Mouse (Mus musculus): Measurements from ENCODE around the gene Sctr.

Sctr gene

DNA sequence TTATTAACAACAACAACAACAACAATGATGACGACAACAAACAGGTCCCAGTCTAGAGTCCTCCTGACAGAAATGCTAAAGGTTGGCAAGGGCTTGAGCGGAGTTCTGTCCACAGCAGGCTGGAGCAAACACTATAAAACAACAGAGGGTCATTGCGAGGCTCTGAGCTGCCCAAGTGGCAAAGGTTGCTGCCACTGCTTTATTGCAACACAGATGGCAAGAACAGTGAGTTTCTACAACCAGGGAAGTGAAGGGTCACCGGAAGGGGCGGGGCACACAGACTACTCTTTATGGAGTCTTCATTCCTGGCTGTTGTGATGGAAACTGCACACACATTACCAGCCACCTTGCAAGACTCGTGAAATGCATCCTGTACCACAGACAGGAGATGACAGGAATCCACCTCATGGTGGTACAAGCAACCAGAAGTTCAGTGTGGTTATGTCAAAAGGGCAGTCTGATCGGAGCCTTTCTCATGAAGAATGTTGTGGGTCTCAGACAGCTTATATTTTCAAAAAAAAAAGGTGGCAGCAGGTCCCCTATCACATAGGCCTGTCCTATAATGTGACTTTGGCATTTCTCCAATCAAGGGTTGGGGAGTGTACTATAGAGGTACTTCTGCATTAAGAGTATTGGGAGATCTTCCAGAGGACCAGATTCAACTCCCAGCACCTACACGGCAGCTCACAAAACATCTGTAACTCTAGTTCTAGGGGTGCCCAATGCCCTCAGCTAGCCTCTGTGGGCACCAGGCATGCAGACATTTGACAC is 93.9 kb downstream of the Sctr start:
- DNase-seq (ENCODE audit: low spot score in 2 of 2), result no peak

DNA sequence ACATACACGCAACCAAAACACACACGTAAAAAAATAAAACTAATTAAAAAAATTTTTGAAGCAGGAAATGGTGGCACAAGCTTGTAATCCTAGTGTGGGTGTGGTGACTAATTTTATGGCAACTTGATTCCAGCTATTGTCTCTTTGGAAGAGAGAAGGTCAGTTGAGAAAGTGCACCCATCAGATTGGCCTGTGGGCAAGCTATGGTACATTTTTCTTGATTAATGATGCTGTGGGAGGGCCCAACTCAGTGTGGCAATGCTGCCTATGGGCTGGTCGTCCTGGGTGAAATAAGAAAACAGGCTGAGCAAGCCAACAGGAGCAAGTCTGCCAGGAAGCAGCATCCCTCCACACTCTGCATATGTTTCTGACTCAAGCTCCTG is 94.5 kb downstream of the Sctr start:
- no peak for DNase-seq (ENCODE audit: low spot score in 2 of 2)

DNA sequence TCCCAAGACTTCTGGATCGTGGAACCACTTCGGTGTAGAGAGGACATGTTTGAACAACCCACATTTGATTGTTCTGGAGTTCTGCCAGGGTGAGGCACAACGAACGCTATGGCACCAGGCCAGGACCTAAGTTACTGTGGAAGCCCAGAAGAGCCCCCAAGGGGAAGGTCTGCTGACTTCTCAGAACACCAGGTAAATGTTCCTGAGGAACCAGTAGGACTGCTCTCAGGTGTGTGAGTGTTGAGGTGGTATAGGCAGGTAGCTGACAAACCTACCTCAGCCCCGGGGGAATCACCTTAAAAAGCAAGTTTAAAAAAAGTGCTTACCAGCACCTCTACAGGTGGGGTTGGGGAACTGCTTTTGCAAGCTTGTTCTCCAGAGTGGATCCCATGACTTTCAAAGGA is 98.9 kb downstream of the Sctr start:
- DNase-seq (ENCODE audit: low spot score in 2 of 2), result no peak

DNA sequence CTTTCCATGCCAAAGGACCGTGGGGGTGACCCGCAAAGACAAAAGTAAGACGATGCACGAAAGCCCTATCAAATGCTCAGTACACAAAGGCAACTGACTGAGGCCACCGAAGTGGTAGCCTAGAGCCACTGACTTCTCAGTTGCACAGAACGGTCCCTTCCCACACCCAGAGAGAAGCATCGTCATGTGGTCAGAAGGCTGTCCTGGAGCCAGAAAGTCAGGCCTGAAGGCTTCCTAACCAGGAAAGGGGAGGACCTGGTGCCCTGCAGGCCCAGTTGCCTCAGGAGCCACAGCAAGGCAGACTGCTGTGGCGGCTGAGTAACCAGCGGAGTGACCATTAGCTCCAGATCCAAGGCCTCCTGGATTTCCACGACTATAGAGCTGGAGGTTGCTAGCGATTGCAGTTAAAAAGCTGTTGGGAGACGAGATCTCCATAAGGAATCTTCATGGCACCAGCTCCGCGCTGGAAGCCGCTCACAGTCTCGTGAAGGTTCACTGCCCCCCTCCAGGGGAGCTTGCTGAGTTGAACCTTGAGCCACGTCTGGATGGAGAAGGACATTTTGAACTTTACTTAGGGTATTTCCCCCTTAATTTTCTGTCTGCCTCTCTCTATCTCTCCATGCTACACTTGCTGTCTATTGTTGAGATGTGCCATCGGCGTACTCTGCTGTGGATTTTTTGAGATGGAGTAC is 103.2 kb downstream of the Sctr start:
- no peak for DNase-seq (ENCODE audit: low spot score in 2 of 2)

DNA sequence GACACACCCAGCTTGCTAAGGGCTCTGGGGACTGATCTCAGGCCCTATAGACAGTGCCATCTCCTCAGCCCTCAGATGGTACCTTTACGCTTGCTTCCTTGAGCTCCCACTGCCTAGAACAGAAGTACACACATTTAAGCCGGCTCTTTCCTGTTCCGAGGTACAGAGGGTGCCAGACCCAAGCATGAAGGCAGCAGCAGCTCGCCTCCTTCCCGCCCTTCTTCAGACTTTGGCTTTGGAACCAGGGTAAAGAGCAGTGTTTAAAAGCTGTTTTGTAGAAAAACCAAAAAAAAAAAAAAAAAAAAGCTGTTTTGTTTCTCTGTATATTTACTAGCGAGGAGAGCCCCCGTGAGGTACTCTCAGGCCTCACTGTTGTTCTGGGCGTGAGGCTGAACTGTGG is 105.1 kb downstream of the Sctr start:
- no peak for DNase-seq (ENCODE audit: low spot score in 2 of 2)

DNA sequence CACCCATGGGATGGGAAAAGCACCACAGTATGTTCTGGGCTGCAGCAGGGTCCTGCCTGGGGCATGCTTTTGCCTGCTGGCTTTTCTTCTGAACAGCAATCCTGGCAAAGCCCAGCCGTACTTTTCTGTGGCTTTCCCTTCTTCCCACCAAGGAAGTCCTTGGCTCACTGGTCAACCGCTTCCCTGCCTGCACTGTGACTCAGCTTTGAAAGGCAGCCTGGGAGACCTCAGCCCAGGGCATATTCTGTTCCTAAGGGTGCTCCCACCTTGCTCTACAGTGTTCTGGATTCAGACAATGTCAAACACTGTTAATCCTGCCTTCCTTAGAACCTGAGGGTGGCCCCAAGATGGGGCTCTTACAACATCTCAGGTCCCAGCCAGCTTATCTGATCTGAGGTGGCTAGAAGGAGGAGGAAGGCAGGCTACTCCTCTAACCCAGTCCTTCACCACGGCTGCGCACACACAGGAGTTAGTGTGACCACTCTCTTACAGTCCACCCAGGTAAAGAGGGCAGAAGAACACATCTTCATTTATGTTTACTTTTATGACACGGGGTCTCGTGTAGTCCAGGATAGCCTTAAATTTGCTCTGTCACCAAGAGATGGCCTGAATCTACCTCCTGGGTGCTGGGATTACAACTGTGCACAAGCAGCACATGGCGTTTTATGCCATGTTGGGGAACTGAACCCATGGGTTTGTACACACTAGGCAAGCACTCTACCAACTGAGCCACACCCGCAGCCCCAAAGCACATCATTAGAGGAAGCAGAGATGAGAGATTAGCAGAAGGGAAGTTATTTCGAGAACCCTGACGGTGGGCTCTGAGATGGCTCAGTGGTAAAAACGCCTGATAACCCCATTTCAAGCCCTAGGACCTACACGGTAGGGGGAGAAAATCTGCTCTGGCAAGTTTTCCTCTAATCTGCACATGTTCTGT is 105.8 kb downstream of the Sctr start:
- no peak for DNase-seq (ENCODE audit: low spot score in 2 of 2)

Measured in right cerebral cortex, postnatal 36 days (tissue).